Mouse (Mus musculus) ES-Bruce4 (cell line): ENCODE data around the gene Stx6. TPM values are rescaled to one million over a fixed set of nuclear protein-coding genes. Genes with fewer than 3 reads are reported as not detected.

ENCODE experiments used
- H3K27ac ChIP-seq: 2 replicates; pipeline ENCODE4 v1.5.1; 2012; ENCODE audit warnings: low read length, inconsistent platforms; ENCODE audit not compliant: insufficient read depth
- H3K27me3 ChIP-seq: 2 replicates; pipeline ENCODE4 v1.6.1; 2012; ENCODE audit warnings: mild to moderate bottlenecking, low read length, inconsistent platforms; ENCODE audit not compliant: control insufficient read depth, poor library complexity, insufficient read depth, severe bottlenecking
- H3K36me3 ChIP-seq: 2 replicates; pipeline ENCODE4 v1.6.1; 2012; ENCODE audit warnings: inconsistent platforms, mild to moderate bottlenecking, low read length, moderate library complexity; ENCODE audit not compliant: control insufficient read depth, poor library complexity, insufficient read depth, severe bottlenecking
- H3K4me1 ChIP-seq: one replicate; pipeline ENCODE4 v1.8.1; 2011; ENCODE audit warnings: low read length; ENCODE audit not compliant: control insufficient read depth, insufficient read depth
- H3K4me3 ChIP-seq: 2 replicates; pipeline ENCODE4 v1.5.1; 2011; ENCODE audit warnings: low read depth, mild to moderate bottlenecking, low read length
- H3K9ac ChIP-seq: 2 replicates; pipeline ENCODE4 v1.6.1; 2012; ENCODE audit warnings: low read depth, mild to moderate bottlenecking, inconsistent platforms; ENCODE audit not compliant: poor library complexity, severe bottlenecking
- H3K9me3 ChIP-seq: replicated peaks from 2 replicates; pipeline ENCODE4 v1.6.1; 2012; ENCODE audit warnings: mild to moderate bottlenecking, low read length, inconsistent platforms; ENCODE audit not compliant: control insufficient read depth, poor library complexity, insufficient read depth, severe bottlenecking
- CTCF ChIP-seq: IDR thresholded peaks from one replicate; pipeline ENCODE4 v1.8.1; 2011; ENCODE audit warnings: low read depth, low read length
- EP300 ChIP-seq: IDR thresholded peaks from 2 replicates; pipeline ENCODE4 v1.6.1; 2011; ENCODE audit warnings: low read depth, low read length; ENCODE audit not compliant: insufficient read depth
- POLR2A ChIP-seq: IDR thresholded peaks from one replicate; pipeline ENCODE4 v1.8.1; 2011; ENCODE audit warnings: low read length; ENCODE audit not compliant: insufficient read depth
- polyA plus RNA-seq: library from polyadenylated mRNA; stranded (reverse); fragments of >200 nt; gene quantifications from 2 replicates; pipeline ENCODE4 v1.2.4, GENCODE M21; 2011; ENCODE audit warnings: low read depth; ENCODE audit not compliant: missing spikeins, insufficient read depth, insufficient read length

The Stx6 gene
- 32.8 and 44.4 TPM in 2 replicates for polyA plus RNA-seq

DNA sequence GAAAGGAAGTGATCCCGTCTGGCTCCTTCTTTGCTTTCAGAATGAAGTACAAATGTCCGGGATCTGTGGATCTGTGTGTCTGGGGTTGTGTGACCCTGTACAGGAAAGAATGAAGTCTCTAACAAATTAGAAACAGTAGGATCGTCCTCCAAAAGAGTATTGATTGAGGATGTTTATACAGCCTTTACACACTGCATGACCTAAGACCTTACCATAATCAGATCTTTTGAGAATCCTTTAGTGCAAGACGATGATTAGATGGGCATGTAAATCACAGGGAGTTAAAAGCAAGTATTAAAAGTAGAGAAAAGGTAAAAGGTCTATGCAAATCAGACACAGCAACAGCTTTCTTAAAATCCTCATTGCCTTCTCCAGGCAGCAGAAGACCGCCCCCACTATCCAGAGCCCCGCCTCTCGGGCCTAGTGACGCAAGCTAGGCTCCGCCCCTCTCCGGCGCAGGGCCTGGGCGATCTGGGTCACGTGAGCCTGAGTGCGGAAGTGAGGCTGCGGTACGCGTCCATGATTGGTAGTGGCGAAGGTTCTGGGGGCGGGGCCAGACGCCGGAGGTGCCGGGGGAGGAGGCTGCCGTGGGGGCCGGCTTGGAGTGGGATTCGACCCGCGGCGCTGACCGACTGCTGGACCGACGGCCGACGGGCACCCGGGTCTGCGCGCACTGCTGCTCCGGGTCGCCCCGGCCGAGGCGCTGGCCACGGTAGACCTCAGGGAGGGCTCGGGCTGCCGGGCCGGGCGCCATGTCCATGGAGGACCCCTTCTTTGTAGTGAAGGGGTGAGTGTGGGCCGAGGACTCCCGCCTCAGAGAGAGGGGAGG lies at the start of gene Stx6:
TSS of gene Stx6 (plus strand) at position 575 of the 829 bp plus-strand sequence.
- Histone ChIP-seq H3K4me1 (no peaks in the 10 kb centered on the region), H3K9ac (peak within 1 kb of the TSS; percentile 72), H3K4me3 (peak within 1 kb of the TSS; percentile 67), H3K36me3 (no peaks in the 10 kb centered on the region), H3K9me3 (no peaks in the 10 kb centered on the region), H3K27ac (no peak within 1 kb of the TSS), H3K27me3 (no peaks in the 10 kb centered on the region)
- TF ChIP-seq EP300 (no peak), POLR2A (no peak), CTCF (no peak)

DNA sequence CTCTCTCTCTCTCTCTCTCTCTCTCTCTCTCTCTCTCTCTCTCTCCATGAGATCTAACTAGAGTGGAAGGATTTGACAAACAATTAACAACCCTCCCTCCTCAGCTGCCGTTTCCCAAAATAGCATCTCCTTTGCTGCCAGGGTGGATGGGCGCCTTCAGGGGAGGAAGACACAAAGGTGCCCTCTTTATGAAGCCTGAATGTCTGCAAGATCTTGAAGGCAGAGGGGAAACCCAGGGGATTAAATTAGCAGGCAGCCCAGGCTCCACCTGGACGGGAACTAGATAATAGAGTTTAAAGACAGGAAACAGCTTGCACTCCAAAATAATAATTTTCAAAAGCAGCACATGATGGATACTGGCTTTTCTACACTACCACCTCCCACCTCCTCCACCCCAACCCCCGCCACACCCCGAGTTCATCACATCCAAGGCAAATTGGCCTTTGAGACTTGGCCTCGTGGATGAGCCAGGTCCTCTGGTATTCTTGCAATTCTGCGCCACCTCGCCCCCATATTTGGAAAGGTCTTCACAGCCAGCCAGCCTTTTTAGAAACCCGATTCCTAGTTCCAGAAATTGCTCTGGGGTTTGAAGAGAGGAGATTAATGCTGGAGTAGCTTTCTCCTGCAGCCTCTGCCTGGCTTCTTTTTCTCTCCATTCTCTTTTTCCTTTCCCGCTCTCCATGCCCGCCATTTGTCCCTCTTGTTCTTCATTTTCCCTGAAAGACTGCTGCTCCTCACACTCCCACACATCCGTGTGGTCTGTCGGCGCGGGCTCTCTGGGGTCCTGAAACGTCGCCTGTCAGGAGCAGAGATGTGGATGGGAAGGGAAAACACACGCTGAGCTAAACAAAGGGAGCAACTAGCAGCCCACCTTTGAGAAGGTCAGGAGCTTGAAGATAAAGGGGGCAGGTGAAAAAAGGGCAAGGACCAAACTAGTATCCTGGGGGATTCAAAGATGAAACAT lies 48.8 kb upstream of the Stx6 start:
- Histone ChIP-seq H3K9ac (no peak overlapping the region), H3K9me3 (no peaks in the 10 kb centered on the region), H3K27me3 (0 out of 2 replicates have a peak, but pooled peaks cover 4% of the 10 kb centered on the region), H3K27ac (no peak overlapping the region), H3K4me3 (no peak overlapping the region), H3K4me1 (peaks cover 4% of the 10 kb centered on the region), H3K36me3 (no peaks in the 10 kb centered on the region)
- no peak for TF ChIP-seq EP300

DNA sequence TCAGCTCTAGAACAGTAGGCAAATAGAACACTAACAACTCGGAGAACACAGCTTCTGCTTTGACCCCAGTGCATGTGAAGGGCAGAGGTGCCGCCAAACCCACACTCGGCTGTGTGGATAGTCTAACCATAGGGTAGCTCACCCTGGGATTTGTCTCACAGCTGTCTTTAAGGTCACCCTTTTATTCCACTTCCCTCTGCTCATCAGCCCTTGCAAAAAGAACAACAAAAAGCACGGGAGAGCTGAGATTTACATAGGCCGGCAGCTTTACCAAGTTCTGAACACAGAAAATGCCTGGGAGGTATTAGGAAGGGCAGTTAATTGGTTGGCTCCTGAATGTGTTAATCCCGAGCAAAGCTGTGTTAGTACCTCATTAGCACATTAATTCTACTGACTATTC lies 47.0 kb upstream of the Stx6 start:
- Histone ChIP-seq H3K27me3 (0 out of 2 replicates have a peak, but pooled peaks cover 2% of the 10 kb centered on the region), H3K27ac (peak overlapping the region; percentile 26), H3K36me3 (no peaks in the 10 kb centered on the region), H3K9ac (no peak overlapping the region), H3K9me3 (no peaks in the 10 kb centered on the region), H3K4me1 (peaks cover 4% of the 10 kb centered on the region), H3K4me3 (no peak overlapping the region)
- no peak for TF ChIP-seq POLR2A
- no peak for TF ChIP-seq CTCF
- TF ChIP-seq EP300 = peak; percentile 81

DNA sequence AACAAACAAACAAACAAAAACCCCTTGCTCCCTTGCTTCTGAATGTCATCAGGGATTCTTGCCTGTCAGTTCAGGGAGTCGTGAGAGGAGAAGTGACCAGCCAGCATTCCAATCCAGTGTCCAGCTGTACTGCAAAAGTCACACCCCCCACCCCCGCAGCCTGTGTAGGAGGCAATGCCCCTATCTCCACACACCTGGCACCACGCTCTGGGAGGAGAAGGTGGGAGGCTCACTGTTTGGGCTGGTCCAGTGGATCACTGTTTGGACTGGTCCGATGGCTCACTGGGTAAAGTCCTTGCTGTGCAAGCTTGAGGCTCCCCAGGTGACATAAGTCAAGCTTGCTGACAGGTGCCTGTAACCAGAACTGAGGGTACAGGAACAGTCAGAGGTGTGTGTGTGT lies 46.4 kb upstream of the Stx6 start:
- Histone ChIP-seq H3K4me3 (no peak overlapping the region), H3K4me1 (peaks cover 4% of the 10 kb centered on the region), H3K27ac (no peak overlapping the region), H3K36me3 (no peaks in the 10 kb centered on the region), H3K9ac (no peak overlapping the region), H3K27me3 (0 out of 2 replicates have a peak, but pooled peaks cover 2% of the 10 kb centered on the region), H3K9me3 (no peaks in the 10 kb centered on the region)
- TF ChIP-seq POLR2A = no peak
- no peak for TF ChIP-seq EP300
- TF ChIP-seq CTCF = no peak

DNA sequence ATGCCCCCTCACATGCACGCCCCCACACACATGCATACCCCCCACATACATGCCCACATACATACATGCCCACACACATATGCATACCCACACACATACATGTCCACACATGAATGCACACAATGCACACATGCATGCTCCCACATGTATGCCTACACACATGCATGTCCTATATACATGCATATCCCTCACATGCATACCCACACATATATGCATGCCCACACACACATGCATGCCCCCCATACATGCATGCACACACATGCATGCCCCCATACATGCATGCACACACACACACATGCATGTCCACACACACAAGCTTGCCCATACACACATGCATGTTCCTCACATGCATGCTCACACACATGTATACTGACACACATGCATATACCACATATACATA lies 45.6 kb upstream of the Stx6 start:
- H3K4me1 ChIP-seq = peaks cover 4% of the 10 kb centered on the region
- no peaks in the 10 kb centered on the region for H3K9me3 ChIP-seq
- no peaks in the 10 kb centered on the region for H3K36me3 ChIP-seq
- H3K4me3 ChIP-seq = no peak overlapping the region
- TF ChIP-seq POLR2A (no peak), EP300 (no peak), CTCF (no peak)
- H3K9ac ChIP-seq = no peak overlapping the region
- H3K27ac ChIP-seq = no peak overlapping the region
- 0 out of 2 replicates have a peak, but pooled peaks cover 2% of the 10 kb centered on the region for H3K27me3 ChIP-seq
